Mouse (Mus musculus) stomach, postnatal 0 days (tissue): ENCODE measurements at regions not wholly inside any gene's neighbourhood (a gene's known extent, or its start where the extent isn't known, plus 50 kb on each side); places are given as distances from the start of the nearest gene placed in this dataset.

ENCODE experiments used
- ATAC-seq: fragments of 200-750 bp; cut with Nextera tagmentation; 2 replicates; pipeline ENCODE4 v1.8.0; 2017; ENCODE audit not compliant: low FRiP score, low TSS enrichment
- DNase-seq: peaks from one replicate; pipeline ENCODE4 v3.0.0-alpha.2; 2016; ENCODE audit warnings: low spot score
- H3K27ac ChIP-seq: fragments of 300-500 bp; sonication (generic); replicated peaks from 2 replicates; pipeline ENCODE4 v1.5.1; 2014; ENCODE audit warnings: mild to moderate bottlenecking, control low read depth
- H3K27me3 ChIP-seq: fragments of 300-500 bp; sonication (generic); 2 replicates; pipeline ENCODE4 v1.6.1; 2014; ENCODE audit warnings: low read length; ENCODE audit not compliant: control insufficient read depth, insufficient read depth
- H3K36me3 ChIP-seq: fragments of 300-500 bp; sonication (generic); 2 replicates; pipeline ENCODE4 v1.6.1; 2014; ENCODE audit warnings: low read length, mixed read lengths; ENCODE audit not compliant: control insufficient read depth, insufficient read depth
- H3K4me1 ChIP-seq: fragments of 300-500 bp; sonication (generic); replicated peaks from 2 replicates; pipeline ENCODE4 v1.6.1; 2014; ENCODE audit warnings: antibody characterized with exemption; ENCODE audit not compliant: control insufficient read depth, insufficient read depth
- H3K4me2 ChIP-seq: fragments of 300-500 bp; sonication (generic); replicated peaks from 2 replicates; pipeline ENCODE4 v1.6.1; 2014; ENCODE audit warnings: low read depth, mild to moderate bottlenecking, control low read depth, moderate library complexity
- H3K4me3 ChIP-seq: fragments of 300-500 bp; sonication (generic); 2 replicates; pipeline ENCODE4 v1.5.1; 2014; ENCODE audit warnings: low read depth, low read length, control low read depth
- H3K9ac ChIP-seq: fragments of 300-500 bp; sonication (generic); 2 replicates; pipeline ENCODE4 v1.6.1; 2014; ENCODE audit warnings: mild to moderate bottlenecking, low read length, control low read depth, mixed read lengths
- H3K9me3 ChIP-seq: fragments of 300-500 bp; sonication (generic); 2 replicates; pipeline ENCODE4 v1.6.1; 2016; ENCODE audit warnings: low read length; ENCODE audit not compliant: control insufficient read depth
- CTCF ChIP-seq: IDR thresholded peaks from 2 replicates; pipeline ENCODE4 v1.5.1; 2016; ENCODE audit warnings: antibody characterized with exemption, low read depth, mild to moderate bottlenecking, moderate library complexity
- EP300 ChIP-seq: optimal IDR thresholded peaks from 2 replicates; pipeline ENCODE3; 2016; ENCODE audit warnings: antibody characterized with exemption
- WGBS: fragments of 180-500 bp; shearing (Covaris S2); extraction: QIAGEN DNeasy Blood & Tissue Kit; methylation state at CpG from one replicate; pipeline ENCODE4 v1.1.7; 2014; 5-methylcytosine and 5-hydroxymethylcytosine counted together

DNA sequence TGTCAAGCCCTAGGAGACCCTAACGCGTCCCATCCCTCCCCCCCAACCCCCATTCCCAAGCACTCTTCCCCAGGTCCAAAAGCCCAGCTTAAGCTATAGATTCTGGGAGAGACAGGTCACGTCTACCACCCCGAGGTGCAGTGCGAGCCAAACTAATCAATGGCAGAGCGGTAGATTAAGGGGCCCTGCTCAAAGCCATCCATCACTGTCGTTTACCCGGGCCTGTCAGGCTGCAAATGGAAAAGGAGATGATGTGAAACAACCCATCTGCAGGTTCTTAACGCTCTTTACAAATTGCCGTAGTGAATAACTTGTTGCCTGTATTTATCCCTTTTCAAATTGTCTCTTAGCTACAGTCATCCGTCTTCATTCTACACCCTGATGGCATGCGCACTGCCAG is 126.2 kb upstream of the Nectin1 start:
- H3K4me2 ChIP-seq = no peak overlapping the region
- TF ChIP-seq EP300 (no peak), CTCF (no peak)
- DNase-seq (no peak), ATAC-seq (no peak)
- H3K9ac ChIP-seq = no peak overlapping the region
- H3K9me3 ChIP-seq = no peaks in the 10 kb centered on the region
- no peaks in the 10 kb centered on the region for H3K36me3 ChIP-seq
- no peak overlapping the region for H3K4me3 ChIP-seq
- no peak overlapping the region for H3K27ac ChIP-seq
- WGBS = 7% methylated on average over 12 of the region's 12 CpGs
- no peaks in the 10 kb centered on the region for H3K4me1 ChIP-seq
- no peaks in the 10 kb centered on the region for H3K27me3 ChIP-seq

DNA sequence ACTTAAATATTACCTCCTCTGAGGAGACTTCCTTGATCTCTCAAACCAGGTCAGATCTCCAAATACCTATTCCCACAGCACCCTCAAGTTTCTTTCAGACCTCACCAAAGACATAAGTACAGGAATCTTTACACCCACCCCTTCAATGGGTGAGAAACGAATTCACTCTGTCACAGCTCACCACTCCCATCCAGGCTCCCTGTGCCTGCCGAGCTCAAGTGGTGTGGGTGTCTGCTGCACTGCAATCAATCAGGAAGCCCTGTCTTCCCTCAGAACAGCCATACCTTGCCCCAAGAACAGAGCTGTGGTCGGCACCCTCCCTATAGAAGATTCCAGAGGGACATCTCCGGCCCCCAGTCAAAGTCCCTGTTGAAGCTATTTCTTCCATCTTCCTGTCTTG is 116.2 kb upstream of the Nectin1 start:
- TF ChIP-seq EP300 = no peak
- H3K27ac ChIP-seq = no peak overlapping the region
- WGBS = 45% methylated on average over 4 of the region's 4 CpGs
- H3K36me3 ChIP-seq = no peaks in the 10 kb centered on the region
- H3K4me3 ChIP-seq = no peak overlapping the region
- DNase-seq = no peak
- no peaks in the 10 kb centered on the region for H3K4me1 ChIP-seq
- no peak overlapping the region for H3K9ac ChIP-seq
- H3K9me3 ChIP-seq = no peaks in the 10 kb centered on the region
- no peaks in the 10 kb centered on the region for H3K27me3 ChIP-seq
- no peak overlapping the region for H3K4me2 ChIP-seq
- ATAC-seq = no peak

DNA sequence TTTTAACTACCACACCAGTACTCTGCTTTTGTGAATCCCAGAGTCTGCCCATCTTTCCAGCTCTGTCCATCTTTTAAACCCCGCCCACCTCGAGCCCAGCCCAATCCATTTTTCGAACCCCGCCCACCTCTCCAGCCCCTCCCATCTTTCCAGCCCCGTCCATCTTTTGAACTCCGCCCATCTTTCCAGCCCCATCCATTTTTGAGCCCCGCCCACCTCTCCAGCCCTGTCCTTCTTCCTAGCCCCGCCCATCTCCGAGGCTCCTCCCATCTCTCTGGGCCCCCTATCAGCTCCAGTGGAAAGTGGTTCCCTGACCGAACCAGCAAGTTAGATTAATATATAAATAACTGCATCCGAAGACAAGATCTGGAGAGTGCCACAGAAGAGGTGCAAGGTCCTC is 115.0 kb upstream of the Nectin1 start:
- H3K27ac ChIP-seq = no peak overlapping the region
- H3K9me3 ChIP-seq = no peaks in the 10 kb centered on the region
- no peak for DNase-seq
- no peak overlapping the region for H3K4me2 ChIP-seq
- ATAC-seq = no peak
- no peaks in the 10 kb centered on the region for H3K27me3 ChIP-seq
- H3K4me3 ChIP-seq = no peak overlapping the region
- WGBS = 36% methylated on average over 11 of the region's 11 CpGs
- no peaks in the 10 kb centered on the region for H3K36me3 ChIP-seq
- TF ChIP-seq CTCF (no peak), EP300 (no peak)
- H3K9ac ChIP-seq = no peak overlapping the region
- H3K4me1 ChIP-seq = no peaks in the 10 kb centered on the region

DNA sequence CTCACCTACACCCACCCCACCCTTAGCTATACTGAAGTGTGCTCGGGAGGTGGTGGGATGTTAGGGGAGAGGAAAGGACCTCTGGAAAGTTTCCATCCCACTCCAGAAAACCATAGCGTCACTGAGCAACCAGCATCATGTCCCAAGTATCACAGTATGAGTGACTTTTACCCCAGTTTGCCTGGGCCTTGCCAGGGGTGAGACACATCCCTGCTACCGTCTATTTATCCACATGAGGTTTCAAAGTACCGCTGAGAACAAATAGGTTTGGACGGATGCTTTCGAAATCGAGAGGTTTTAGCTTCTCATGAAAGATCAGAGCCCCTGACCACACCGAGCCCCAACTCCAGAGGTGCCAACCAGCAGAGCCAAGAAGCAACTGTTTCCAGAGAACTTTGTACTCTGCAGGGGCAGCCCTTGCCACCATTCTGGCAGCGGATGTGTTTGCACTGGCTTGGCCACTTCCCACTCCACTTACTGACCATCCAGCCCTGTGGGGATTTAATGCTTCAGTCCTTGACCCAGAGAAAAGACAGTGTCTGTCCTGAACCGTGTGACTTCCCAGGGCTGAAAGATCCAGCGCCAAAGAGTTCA is 107.3 kb upstream of the Nectin1 start:
- no peak overlapping the region for H3K27ac ChIP-seq
- no peaks in the 10 kb centered on the region for H3K9me3 ChIP-seq
- H3K4me1 ChIP-seq = no peaks in the 10 kb centered on the region
- H3K36me3 ChIP-seq = no peaks in the 10 kb centered on the region
- WGBS = 79% methylated on average over 11 of the region's 11 CpGs
- TF ChIP-seq EP300 (no peak), CTCF (no peak)
- no peak overlapping the region for H3K4me3 ChIP-seq
- H3K27me3 ChIP-seq = no peaks in the 10 kb centered on the region
- no peak overlapping the region for H3K4me2 ChIP-seq
- ATAC-seq = no peak
- H3K9ac ChIP-seq = no peak overlapping the region
- DNase-seq = no peak

DNA sequence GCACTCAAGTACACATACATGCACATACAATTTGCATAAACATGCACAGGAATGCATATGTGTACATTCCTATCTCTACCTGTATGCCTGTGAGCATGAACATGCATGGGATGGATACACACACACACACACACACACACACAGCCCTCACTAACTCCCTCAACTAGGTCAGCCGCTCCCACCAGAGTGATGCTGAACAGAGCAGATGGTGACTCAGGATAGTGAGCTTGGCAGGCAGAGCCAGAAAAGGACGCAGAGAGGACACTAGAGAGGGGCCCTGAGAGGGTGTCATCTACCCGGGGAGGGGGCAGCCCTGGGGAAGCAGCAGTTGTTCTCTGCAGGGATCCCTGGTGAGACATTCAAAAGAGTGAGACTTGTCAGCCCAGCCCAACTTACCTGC is 85.6 kb upstream of the Nectin1 start:
- Histone ChIP-seq H3K9me3 (no peaks in the 10 kb centered on the region), H3K36me3 (no peaks in the 10 kb centered on the region), H3K4me3 (no peak overlapping the region), H3K27ac (no peak overlapping the region), H3K4me1 (no peaks in the 10 kb centered on the region), H3K4me2 (no peak overlapping the region), H3K27me3 (no peaks in the 10 kb centered on the region), H3K9ac (no peak overlapping the region)
- ATAC-seq = no peak
- WGBS = 60% methylated on average over 3 of the region's 3 CpGs
- no peak for DNase-seq
- TF ChIP-seq EP300 (no peak), CTCF (no peak)

DNA sequence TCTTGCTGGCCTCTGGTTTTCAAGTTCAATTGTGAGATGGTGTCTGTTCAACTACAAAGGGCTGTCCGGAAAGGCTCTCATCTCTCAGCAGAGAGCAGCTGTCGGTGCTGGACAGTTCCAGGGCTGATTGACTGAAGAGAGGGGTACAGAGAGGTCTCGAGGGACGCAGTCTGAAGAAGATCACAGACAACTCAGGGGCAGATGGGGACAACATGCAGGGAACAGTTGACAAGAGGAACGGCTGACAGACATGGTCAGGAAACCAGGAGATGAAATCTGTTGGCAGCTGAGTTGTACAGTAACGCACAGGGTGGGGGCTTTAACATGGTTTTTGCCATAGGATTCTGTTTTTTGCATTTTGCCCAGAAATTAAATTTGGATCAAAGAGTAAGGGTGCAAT is 84.5 kb upstream of the Nectin1 start:
- no peaks in the 10 kb centered on the region for H3K27me3 ChIP-seq
- no peak overlapping the region for H3K27ac ChIP-seq
- TF ChIP-seq EP300 (no peak), CTCF (no peak)
- no peaks in the 10 kb centered on the region for H3K9me3 ChIP-seq
- ATAC-seq (no peak), DNase-seq (no peak)
- no peak overlapping the region for H3K4me2 ChIP-seq
- no peaks in the 10 kb centered on the region for H3K4me1 ChIP-seq
- no peak overlapping the region for H3K9ac ChIP-seq
- WGBS = 58% methylated on average over 6 of the region's 6 CpGs
- H3K4me3 ChIP-seq = no peak overlapping the region
- H3K36me3 ChIP-seq = no peaks in the 10 kb centered on the region
